Mouse (Mus musculus) testis, postnatal 10 days (tissue): Measurements from ENCODE around the gene Gp1ba.

ENCODE experiments used
- DNase-seq: peaks from one replicate; pipeline ENCODE4 v3.0.0; 2021; ENCODE audit warnings: low spot score

The Gp1ba gene

DNA sequence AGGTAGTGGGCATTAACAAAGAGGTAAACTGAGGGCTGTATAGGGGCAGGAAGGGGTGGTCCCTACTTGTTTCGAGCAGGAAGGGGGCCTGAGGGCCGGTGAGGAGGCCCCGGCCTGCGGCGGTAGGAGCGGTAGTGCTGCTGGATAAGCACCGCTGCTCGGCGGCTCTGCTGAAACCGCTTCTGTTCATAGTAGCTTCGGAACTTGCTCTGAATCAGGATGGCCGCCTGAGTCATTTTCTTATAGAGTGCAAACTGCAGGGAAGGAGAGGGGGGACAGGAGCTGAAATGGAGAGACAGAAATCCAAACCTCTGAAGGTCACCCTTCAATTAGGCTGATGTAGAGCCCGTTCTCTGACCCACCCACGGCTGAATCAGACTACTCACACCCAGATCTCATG, 31.6 kb downstream of the Gp1ba start:
- DNase-seq: no peak

- no peak for DNase-seq
These were observed 32.6 kb downstream of the Gp1ba start for GRCm38 (mm10) chr11:70671333-70672047.

DNA sequence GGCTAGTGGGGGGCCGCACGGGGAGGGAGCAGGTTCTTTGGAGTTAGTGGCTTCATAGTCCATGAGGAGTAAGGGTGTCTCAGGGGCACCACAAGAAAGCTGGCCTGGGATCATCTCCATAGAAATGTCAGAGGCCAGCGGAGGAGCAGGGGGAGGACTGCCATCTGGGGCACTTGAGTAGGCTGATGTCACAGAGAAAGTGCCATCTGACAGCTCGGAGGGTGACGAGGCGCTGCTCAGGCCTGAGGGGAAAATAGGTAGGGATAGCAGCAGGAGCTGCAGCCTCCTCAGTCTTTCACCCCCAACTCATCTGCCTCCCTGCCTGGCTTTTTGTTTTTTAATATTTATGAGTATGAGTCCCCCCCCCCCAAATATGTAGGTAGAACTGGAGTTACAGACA, 35.1 kb downstream of the Gp1ba start:
- DNase-seq: no peak

GRCm38 (mm10) chr11:70674501-70674900, 35.6 kb downstream of the Gp1ba start:
- DNase-seq: no peak

GRCm38 (mm10) chr11:70678092-70678491, 39.2 kb downstream of the Gp1ba start:
- no peak for DNase-seq

GRCm38 (mm10) chr11:70678576-70678975, 39.7 kb downstream of the Gp1ba start:
- no peak for DNase-seq

DNA sequence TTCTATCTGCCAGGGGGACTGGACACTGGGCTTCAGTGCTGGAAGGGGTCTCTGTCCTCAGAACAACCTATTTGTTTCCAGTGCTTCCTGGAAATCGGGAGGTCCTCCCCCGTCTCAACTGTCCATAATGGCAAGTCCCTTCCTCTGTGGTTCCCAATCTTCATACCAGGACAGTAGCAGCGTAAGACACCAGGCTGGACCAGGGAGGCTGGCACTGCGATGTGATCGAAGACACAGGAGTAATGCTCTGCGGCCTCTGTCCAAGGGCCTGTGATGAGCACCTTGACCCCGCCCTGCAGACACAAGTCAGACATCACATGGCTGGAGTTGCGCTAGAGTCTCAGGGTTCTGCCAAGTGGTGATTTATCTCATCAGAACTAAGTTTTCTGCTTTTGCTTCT, 40.4 kb downstream of the Gp1ba start:
- no peak for DNase-seq

GRCm38 (mm10) chr11:70679894-70680293, 41.0 kb downstream of the Gp1ba start:
- no peak for DNase-seq

DNA sequence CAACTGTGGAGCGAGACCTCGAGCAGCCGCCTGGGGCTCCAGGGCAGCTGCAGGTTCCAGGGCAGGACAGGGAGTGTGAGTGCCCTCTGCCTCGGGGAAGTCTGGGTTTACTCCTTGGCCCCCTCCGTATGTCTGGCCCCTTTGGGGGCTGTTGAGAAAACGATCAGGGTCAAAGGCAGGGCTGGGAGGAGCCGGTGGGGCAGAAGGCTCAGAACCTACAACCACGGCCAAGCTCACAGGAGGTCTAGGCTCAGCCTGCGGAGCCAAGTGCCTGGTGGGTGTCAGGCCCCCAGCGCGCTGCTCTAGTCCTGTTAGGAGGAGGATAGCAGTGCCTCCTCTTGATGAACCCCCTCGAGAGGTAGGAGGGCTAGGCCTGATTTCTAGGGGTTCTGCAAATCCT, 42.2 kb downstream of the Gp1ba start:
- DNase-seq: no peak

GRCm38 (mm10) chr11:70681897-70682581, 43.1 kb downstream of the Gp1ba start:
- no peak for DNase-seq

GRCm38 (mm10) chr11:70683640-70684039, 44.7 kb downstream of the Gp1ba start:
- no peak for DNase-seq

- DNase-seq: peak; percentile 57
These were observed 48.1 kb downstream of the Gp1ba start for GRCm38 (mm10) chr11:70686901-70687566.

GRCm38 (mm10) chr11:70687601-70688199, 48.8 kb downstream of the Gp1ba start, which contains the start of gene Camta2:
Gene Camta2, minus strand, starts transcription at chr11:70688105.
- peak; percentile 94 for DNase-seq

DNA sequence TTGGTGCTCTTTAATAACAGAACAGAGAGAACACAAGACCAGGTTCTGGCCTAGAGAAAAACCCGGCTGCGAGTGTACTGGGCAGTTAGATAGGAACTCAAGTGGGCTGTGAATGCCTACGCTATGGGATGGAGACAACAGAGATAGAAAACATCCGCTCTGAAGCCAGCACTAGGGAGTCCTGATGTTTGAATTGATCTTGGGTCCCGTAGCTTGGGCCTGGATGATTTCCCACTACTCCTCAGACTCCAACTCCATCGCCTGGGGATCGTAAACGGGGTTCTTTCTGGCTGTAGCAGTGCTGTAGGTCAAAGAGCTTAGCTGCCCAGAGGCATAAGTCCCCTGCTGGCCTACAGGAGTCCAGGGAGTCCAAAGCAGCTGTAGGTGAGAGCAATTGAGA, 49.5 kb downstream of the Gp1ba start:
- DNase-seq: no peak

DNA sequence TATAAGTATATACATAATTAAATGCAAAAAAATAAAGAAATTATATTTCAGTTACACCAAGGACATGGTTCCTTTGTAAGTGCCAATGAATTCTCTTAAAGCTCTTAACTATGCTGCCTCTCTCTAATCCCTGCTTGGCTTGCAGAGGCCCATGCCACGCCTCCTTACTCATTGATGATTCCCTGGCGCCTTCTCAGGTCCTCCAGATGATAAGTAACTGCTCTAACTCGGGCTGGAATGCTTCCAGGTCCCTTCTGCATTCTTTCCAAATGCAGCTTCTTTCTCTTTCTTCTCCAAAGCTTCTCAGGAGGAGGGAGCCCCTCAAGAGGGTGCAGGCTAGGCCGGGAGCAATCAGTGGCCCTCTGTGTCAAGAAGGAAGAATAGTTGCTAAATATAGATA, 50.7 kb downstream of the Gp1ba start:
- DNase-seq: no peak
